Mouse (Mus musculus): ENCODE measurements around the gene Ociad1. TPM values are rescaled to one million over a fixed set of nuclear protein-coding genes. Genes with fewer than 3 reads are reported as not detected.

The Ociad1 gene
- 291 TPM for polyA plus RNA-seq (2017; shearing (Covaris generic))

GRCm38 (mm10) chr5:73292502-73293457, at the start of gene Ociad1:
Gene Ociad1 (plus strand): TSS chr5:73292784.

GRCm38 (mm10) chr5:73256352-73257065, 36.1 kb upstream of the Ociad1 start, which contains the start of gene Fryl:
Gene Fryl (minus strand): TSS chr5:73256619.

GRCm38 (mm10) chr5:73340723-73341235, 48.2 kb downstream of the Ociad1 start, which contains the start of gene Ociad2:
Gene Ociad2 (minus strand): TSS chr5:73341028.

Other genes starting within 250 kb of the Ociad1 start
- 83.2 TPM for gene Fryl, start 36.2 kb upstream of the Ociad1 start, polyA plus RNA-seq (2017; shearing (Covaris generic))
- 0.32 TPM for gene Ociad2, start 48.2 kb downstream of the Ociad1 start, polyA plus RNA-seq (2017; shearing (Covaris generic))
- gene Cwh43, start 113.3 kb downstream of the Ociad1 start, polyA plus RNA-seq (2017; shearing (Covaris generic)), result not detected
- 14.5 TPM for gene Dcun1d4, start 188.2 kb downstream of the Ociad1 start, polyA plus RNA-seq (2017; shearing (Covaris generic))

All from CD4-positive, CD25-positive, alpha-beta regulatory T cell (primary cell).